Mouse (Mus musculus) MEL (cell line): ENCODE results near the gene Tas2r134. TPM values are rescaled to one million over a fixed set of nuclear protein-coding genes. Genes with fewer than 3 reads are reported as not detected.

Experiments used
- DNase-seq: peaks from one replicate; pipeline ENCODE4 v3.0.0; 2011; ENCODE audit warnings: low read depth, low spot score
- H3K27ac ChIP-seq: 2 replicates; pipeline ENCODE4 v1.5.1; 2012; ENCODE audit warnings: low read depth, mild to moderate bottlenecking, control low read depth, low read length, moderate library complexity; ENCODE audit not compliant: control insufficient read depth
- H3K27me3 ChIP-seq, 2 experiments: fragments of 150-350 bp in 1 of 2; sonication (generic) in 1 of 2; 2 replicates each; pipeline ENCODE4 v1.6.1; 2012; ENCODE audit warnings: low read length in 2 of 2, mild to moderate bottlenecking in 2 of 2, improper control_type of control experiment in 1 of 2, moderate library complexity in 1 of 2; ENCODE audit not compliant: insufficient read depth in 2 of 2, control insufficient read depth in 1 of 2
- H3K36me3 ChIP-seq, 2 experiments: 2 replicates each; pipeline ENCODE4 v1.6.1; 2012 to 2014; ENCODE audit warnings: low read length in 2 of 2, improper control_type of control experiment in 1 of 2, inconsistent platforms in 1 of 2, mild to moderate bottlenecking in 1 of 2; ENCODE audit not compliant: insufficient read depth in 2 of 2, control insufficient read depth in 1 of 2
- H3K4me1 ChIP-seq, 2 experiments: fragments of 150-350 bp in 1 of 2; sonication (generic) in 1 of 2; 2 replicates each; pipeline ENCODE4 v1.6.1; 2012; ENCODE audit warnings: low read length in 2 of 2, improper control_type of control experiment in 1 of 2, mild to moderate bottlenecking in 1 of 2; ENCODE audit not compliant: insufficient read depth in 2 of 2, control insufficient read depth in 1 of 2
- H3K4me3 ChIP-seq, 2 experiments: fragments of 150-350 bp in 1 of 2; sonication (generic) in 1 of 2; 2 replicates each; pipeline ENCODE4 v1.5.1; 2012; ENCODE audit warnings: low read depth in 2 of 2, low read length in 2 of 2, mild to moderate bottlenecking in 2 of 2, moderate library complexity in 2 of 2, control low read depth in 1 of 2, improper control_type of control experiment in 1 of 2; ENCODE audit not compliant: control insufficient read depth in 1 of 2, insufficient read depth in 1 of 2
- H3K79me2 ChIP-seq: 2 replicates; pipeline ENCODE4 v1.6.1; 2012; ENCODE audit warnings: mild to moderate bottlenecking, low read length, moderate library complexity; ENCODE audit not compliant: control insufficient read depth, poor library complexity, insufficient read depth
- H3K9ac ChIP-seq: 2 replicates; pipeline ENCODE4 v1.6.1; 2012; ENCODE audit warnings: low read depth, mild to moderate bottlenecking, control low read depth, low read length, moderate library complexity; ENCODE audit not compliant: control insufficient read depth, poor library complexity, severe bottlenecking
- H3K9me3 ChIP-seq: fragments of 150-350 bp; sonication (generic); replicated peaks from 2 replicates; pipeline ENCODE4 v1.6.1; 2012; ENCODE audit warnings: mild to moderate bottlenecking, low read length, improper control_type of control experiment, moderate library complexity; ENCODE audit not compliant: insufficient read depth
- BHLHE40 ChIP-seq: IDR thresholded peaks from 2 replicates; pipeline ENCODE4 v1.6.1; 2012; ENCODE audit warnings: low read depth, mild to moderate bottlenecking, inconsistent platforms, low read length, improper control_type of control experiment, borderline replicate concordance
- CHD1 ChIP-seq: IDR thresholded peaks from 2 replicates; pipeline ENCODE4 v1.6.1; 2012; ENCODE audit warnings: low read depth, mild to moderate bottlenecking, inconsistent platforms, low read length, improper control_type of control experiment
- CHD2 ChIP-seq: IDR thresholded peaks from 2 replicates; pipeline ENCODE4 v1.6.1; 2011; ENCODE audit warnings: low read length, improper control_type of control experiment
- CTCF ChIP-seq, 3 experiments: IDR thresholded peaks in 2 of 3; conservative IDR thresholded peaks in 1 of 3; 2 replicates each; pipeline ENCODE4 v1.5.1; 2011 to 2012; ENCODE audit warnings: low read length in 3 of 3, low read depth in 2 of 3, mild to moderate bottlenecking in 2 of 3, improper control_type of control experiment in 1 of 3, inconsistent platforms in 1 of 3, mixed read lengths in 1 of 3, moderate library complexity in 1 of 3; ENCODE audit not compliant: control insufficient read depth in 1 of 3, insufficient read depth in 1 of 3, poor library complexity in 1 of 3, severe bottlenecking in 1 of 3
- E2F4 ChIP-seq: IDR thresholded peaks from 2 replicates; pipeline ENCODE4 v1.6.1; 2011; ENCODE audit warnings: low read depth, low read length, improper control_type of control experiment, borderline replicate concordance
- EP300 ChIP-seq, 2 experiments: IDR thresholded peaks; 2 replicates each; pipeline ENCODE4 v1.6.1; 2011; ENCODE audit warnings: improper control_type of control experiment in 2 of 2, low read length in 2 of 2, low read depth in 1 of 2, mild to moderate bottlenecking in 1 of 2
- ETS1 ChIP-seq: IDR thresholded peaks from 2 replicates; pipeline ENCODE4 v1.6.1; 2012; ENCODE audit warnings: low read depth, mild to moderate bottlenecking, inconsistent platforms, low read length, improper control_type of control experiment, moderate library complexity
- MAFK ChIP-seq: IDR thresholded peaks from 2 replicates; pipeline ENCODE4 v1.6.1; 2011; ENCODE audit warnings: low read depth, mild to moderate bottlenecking, low read length, improper control_type of control experiment, borderline replicate concordance
- MAX ChIP-seq: IDR thresholded peaks from 2 replicates; pipeline ENCODE4 v1.6.1; 2011; ENCODE audit warnings: low read length, improper control_type of control experiment
- MAZ ChIP-seq: IDR thresholded peaks from 2 replicates; pipeline ENCODE4 v1.6.1; 2012; ENCODE audit warnings: low read depth, mild to moderate bottlenecking, inconsistent platforms, low read length, improper control_type of control experiment
- MEF2A ChIP-seq: IDR thresholded peaks from 2 replicates; pipeline ENCODE4 v1.6.1; 2014; ENCODE audit warnings: low read depth, mild to moderate bottlenecking, inconsistent platforms, low read length, improper control_type of control experiment; ENCODE audit not compliant: poor library complexity, insufficient replicate concordance, severe bottlenecking; ENCODE audit errors: extremely low read depth
- MYC ChIP-seq: IDR thresholded peaks from 2 replicates; pipeline ENCODE4 v1.6.1; 2011; ENCODE audit warnings: low read depth, mild to moderate bottlenecking, low read length, improper control_type of control experiment, moderate library complexity
- NELFE ChIP-seq: IDR thresholded peaks from 2 replicates; pipeline ENCODE4 v1.6.1; 2011; ENCODE audit warnings: low read depth, low read length, improper control_type of control experiment
- POLR2A ChIP-seq, 2 experiments: IDR thresholded peaks; 2 replicates each; pipeline ENCODE4 v1.6.1; 2011 to 2012; ENCODE audit warnings: low read length in 2 of 2, mild to moderate bottlenecking in 2 of 2, control low read depth in 1 of 2, improper control_type of control experiment in 1 of 2, low read depth in 1 of 2, moderate library complexity in 1 of 2; ENCODE audit not compliant: control insufficient read depth in 1 of 2, insufficient read depth in 1 of 2, poor library complexity in 1 of 2
- POLR2AphosphoS5 ChIP-seq: IDR thresholded peaks from 2 replicates; pipeline ENCODE4 v1.6.1; 2012; ENCODE audit warnings: low read depth, borderline replicate concordance, mild to moderate bottlenecking, inconsistent platforms, low read length, moderate library complexity, mixed read lengths
- SMC3 ChIP-seq: IDR thresholded peaks from 2 replicates; pipeline ENCODE4 v1.6.1; 2011; ENCODE audit warnings: low read depth, low read length, improper control_type of control experiment
- TAL1 ChIP-seq: IDR thresholded peaks from 2 replicates; pipeline ENCODE4 v1.6.1; 2012; ENCODE audit warnings: mild to moderate bottlenecking, inconsistent platforms, low read length, moderate library complexity, mixed read lengths
- TCF12 ChIP-seq: IDR thresholded peaks from 2 replicates; pipeline ENCODE4 v1.6.1; 2014; ENCODE audit warnings: low read depth, mild to moderate bottlenecking, inconsistent platforms, low read length, improper control_type of control experiment, moderate library complexity
- UBTF ChIP-seq: IDR thresholded peaks from 2 replicates; pipeline ENCODE4 v1.6.1; 2012; ENCODE audit warnings: low read depth, mild to moderate bottlenecking, inconsistent platforms, low read length, improper control_type of control experiment, moderate library complexity, borderline replicate concordance; ENCODE audit not compliant: insufficient read depth
- USF1 ChIP-seq: IDR thresholded peaks from 2 replicates; pipeline ENCODE4 v1.6.1; 2014; ENCODE audit warnings: low read depth, mild to moderate bottlenecking, inconsistent platforms, low read length, improper control_type of control experiment, moderate library complexity
- USF2 ChIP-seq, 2 experiments: IDR thresholded peaks; 2 replicates each; pipeline ENCODE4 v1.6.1; 2011 to 2012; ENCODE audit warnings: improper control_type of control experiment in 2 of 2, low read length in 2 of 2, borderline replicate concordance in 1 of 2, inconsistent platforms in 1 of 2, low read depth in 1 of 2, mild to moderate bottlenecking in 1 of 2; ENCODE audit not compliant: insufficient read depth in 1 of 2
- ZKSCAN1 ChIP-seq: IDR thresholded peaks from 2 replicates; pipeline ENCODE4 v1.6.1; 2012; ENCODE audit warnings: low read depth, mild to moderate bottlenecking, inconsistent platforms, low read length, improper control_type of control experiment, moderate library complexity
- ZNF384 ChIP-seq: IDR thresholded peaks from 2 replicates; pipeline ENCODE4 v1.6.1; 2012; ENCODE audit warnings: low read depth, mild to moderate bottlenecking, inconsistent platforms, low read length, improper control_type of control experiment
- polyA plus RNA-seq, 2 experiments: library from polyadenylated mRNA; stranded (reverse) in 1 of 2; unstranded in 1 of 2; fragments of >175 nt in 1 of 2; fragments of >200 nt in 1 of 2; gene quantifications; 2 replicates each; pipeline versions ENCODE4 v1.2.1 to v1.2.4; 2012; ENCODE audit warnings: low replicate concordance in 2 of 2, low read depth in 1 of 2; ENCODE audit not compliant: insufficient read length in 2 of 2, insufficient read depth in 1 of 2, missing spikeins in 1 of 2
- total RNA-seq: library from RNA; depleted of rRNA; stranded (reverse); fragments of 300-350 nt; gene quantifications from 2 replicates; pipeline ENCODE4 v1.2.3, GENCODE M21; 2012

The Tas2r134 gene
- total and polyA plus RNA-seq, 3 experiments, result not detected

DNA sequence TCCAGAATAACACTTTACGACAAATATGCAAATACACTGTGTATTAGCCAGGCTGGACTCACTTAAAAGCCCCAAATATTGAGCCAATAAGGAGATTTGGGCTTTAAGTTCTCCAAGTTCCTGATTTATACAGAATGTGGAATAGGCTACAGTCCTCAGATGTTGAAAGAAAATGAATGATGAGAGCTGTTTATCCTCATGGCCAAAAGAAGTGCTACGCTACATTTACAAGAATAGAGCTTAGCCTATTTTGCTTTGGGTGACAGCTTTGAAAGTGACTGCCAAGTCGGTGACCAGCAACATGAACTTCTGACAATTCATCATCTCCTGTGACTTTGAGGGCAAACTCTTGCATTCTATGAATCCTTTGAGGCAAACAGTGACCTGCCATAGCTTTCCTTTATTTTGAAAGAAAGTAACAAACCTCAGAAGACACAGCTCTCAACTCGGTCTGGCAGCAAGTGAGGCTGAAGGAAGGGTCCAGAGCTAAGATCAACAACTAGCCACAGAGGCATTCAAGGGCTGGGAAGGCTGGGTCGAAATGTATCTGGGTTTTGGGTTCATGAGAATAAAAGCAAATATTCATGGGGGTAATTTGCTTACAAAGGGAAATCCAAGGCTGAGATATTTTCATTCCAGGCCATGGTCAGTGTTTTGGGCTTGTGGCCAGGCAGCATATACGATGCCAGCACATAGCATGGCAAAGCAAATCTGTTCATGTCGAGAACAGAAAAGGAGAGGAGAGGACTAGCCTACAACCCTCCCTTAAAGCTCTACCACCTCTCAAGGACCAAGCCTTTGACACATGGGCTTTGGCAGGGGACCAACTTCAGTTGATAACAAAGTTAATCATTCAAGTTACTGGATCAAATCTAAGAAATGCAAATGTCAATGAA lies 16.2 kb downstream of the Tas2r134 start:
- Histone ChIP-seq H3K9me3 (no peaks in the 10 kb centered on the region), H3K27ac (no peak overlapping the region), H3K79me2 (no peaks in the 10 kb centered on the region), H3K36me3 (no peaks in the 10 kb centered on the region), H3K9ac (no peak overlapping the region)
- DNase-seq, result no peak
- no peak for TF ChIP-seq TAL1
- TF ChIP-seq POLR2A (IDR thresholded peaks at IDR 0.05; ENCODE audit: control insufficient read depth in 1 of 2, insufficient read depth in 1 of 2, low read depth in 1 of 2, low read length in 2 of 2, poor library complexity in 1 of 2), result no peak
- no peak for TF ChIP-seq MAZ
- no peak for TF ChIP-seq MYC
- no peak for TF ChIP-seq EP300 (IDR thresholded peaks at IDR 0.05; ENCODE audit: low read depth in 1 of 2, low read length in 2 of 2)
- TF ChIP-seq CHD2, result no peak
- TF ChIP-seq CHD1, result no peak
- TF ChIP-seq TCF12, result no peak
- no peak for TF ChIP-seq POLR2AphosphoS5
- no peak for TF ChIP-seq NELFE
- no peak for TF ChIP-seq ZKSCAN1
- TF ChIP-seq UBTF, result no peak
- TF ChIP-seq CTCF (IDR thresholded peaks at IDR 0.05 in 2 of 3, conservative IDR thresholded peaks at IDR 0.05 in 1 of 3; ENCODE audit: control insufficient read depth in 1 of 3, insufficient read depth in 1 of 3, low read depth in 2 of 3, low read length in 3 of 3, poor library complexity in 1 of 3, severe bottlenecking in 1 of 3), result no peak
- TF ChIP-seq ETS1, result no peak
- no peak for TF ChIP-seq MEF2A
- TF ChIP-seq ZNF384, result no peak
- no peak for TF ChIP-seq USF2 (IDR thresholded peaks at IDR 0.05; ENCODE audit: borderline replicate concordance in 1 of 2, insufficient read depth in 1 of 2, low read depth in 1 of 2, low read length in 2 of 2)
- no peak for TF ChIP-seq SMC3
- TF ChIP-seq USF1, result no peak
- TF ChIP-seq, all 39 proteins: peak for 0
- Histone ChIP-seq H3K4me3 (no peak overlapping the region), H3K27me3 (no peaks in the 10 kb centered on the region), H3K4me1 (no peaks in the 10 kb centered on the region)

- Histone ChIP-seq H3K27me3 (no peaks in the 10 kb centered on the region), H3K79me2 (no peaks in the 10 kb centered on the region), H3K4me3 (no peak overlapping the region), H3K4me1 (no peaks in the 10 kb centered on the region), H3K9ac (no peak overlapping the region), H3K9me3 (no peaks in the 10 kb centered on the region), H3K36me3 (no peaks in the 10 kb centered on the region), H3K27ac (no peak overlapping the region)
- TF ChIP-seq BHLHE40, result no peak
- no peak for TF ChIP-seq CTCF (IDR thresholded peaks at IDR 0.05 in 2 of 3, conservative IDR thresholded peaks at IDR 0.05 in 1 of 3; ENCODE audit: control insufficient read depth in 1 of 3, insufficient read depth in 1 of 3, low read depth in 2 of 3, low read length in 3 of 3, poor library complexity in 1 of 3, severe bottlenecking in 1 of 3)
- no peak for TF ChIP-seq MAX
- no peak for TF ChIP-seq E2F4
- no peak for TF ChIP-seq MAFK
- no peak for DNase-seq
Measured at GRCm38 (mm10) chr2:51647972-51648371, 20.7 kb downstream of the Tas2r134 start.
